Mouse (Mus musculus): Measurements from ENCODE around the gene Tent4b.

- no peak for TF ChIP-seq TAL1 (IDR thresholded peaks at IDR 0.05; ENCODE audit: low read length)
- no peak for TF ChIP-seq GATA1 (IDR thresholded peaks at IDR 0.05; ENCODE audit: low read length)
These were observed 99.1 kb downstream of the Tent4b start for GRCm38 (mm10) chr8:88297976-88298732.

Data from erythroblast, embryonic 14.5 days (primary cell).